Mouse (Mus musculus): Measurements from ENCODE around the gene Ddi2. TPM values are rescaled to one million over a fixed set of nuclear protein-coding genes. Genes with fewer than 3 reads are reported as not detected.

Ddi2 gene
- polyA plus RNA-seq, 1 experiment from 2014 or later = 13.2 TPM

- Histone ChIP-seq H3K9me3 (no peaks in the 10 kb centered on the region), H3K27me3 (replicated peaks) (no peaks in the 10 kb centered on the region), H3K4me1 (peaks cover 34% of the 10 kb centered on the region), H3K4me2 (no peak overlapping the region), H3K4me3 (no peak overlapping the region), H3K36me3 (peaks cover 80% of the 10 kb centered on the region), H3K9ac (no peak overlapping the region), H3K27ac (replicated peaks) (no peak overlapping the region)
- ATAC-seq (ENCODE audit: extremely low read depth, insufficient number of reproducible peaks, low FRiP score, low TSS enrichment) = no peak
- 71% methylated on average over 11 of the region's 11 CpGs for WGBS
These were observed 83.7 kb downstream of the Ddi2 start for GRCm38 (mm10) chr4:141639474-141639873.

- Histone ChIP-seq H3K9me3 (no peaks in the 10 kb centered on the region), H3K36me3 (peaks cover 97% of the 10 kb centered on the region), H3K4me2 (no peak overlapping the region), H3K27me3 (replicated peaks) (no peaks in the 10 kb centered on the region), H3K27ac (replicated peaks) (no peak overlapping the region), H3K4me3 (no peak overlapping the region), H3K9ac (no peak overlapping the region), H3K4me1 (peaks cover 9% of the 10 kb centered on the region)
- WGBS = 92% methylated on average over 5 of the region's 5 CpGs
- no peak for ATAC-seq (ENCODE audit: extremely low read depth, insufficient number of reproducible peaks, low FRiP score, low TSS enrichment)
These were observed 86.5 kb downstream of the Ddi2 start for GRCm38 (mm10) chr4:141636693-141637092.

- no peak overlapping the region for H3K9ac ChIP-seq
- no peak for ATAC-seq (ENCODE audit: extremely low read depth, insufficient number of reproducible peaks, low FRiP score, low TSS enrichment)
- peaks cover 5% of the 10 kb centered on the region; the same call in 1 of the 2 replicates for H3K4me1 ChIP-seq
- no peak overlapping the region for H3K4me3 ChIP-seq
- H3K27ac ChIP-seq (replicated peaks) = no peak overlapping the region
- no peaks in the 10 kb centered on the region for H3K9me3 ChIP-seq
- no peak overlapping the region for H3K4me2 ChIP-seq
- H3K36me3 ChIP-seq = peaks cover 97% of the 10 kb centered on the region
- WGBS = 78% methylated on average over 9 of the region's 9 CpGs
- no peaks in the 10 kb centered on the region for H3K27me3 ChIP-seq (replicated peaks)
These were observed 87.2 kb downstream of the Ddi2 start for GRCm38 (mm10) chr4:141635991-141636390.

- no peak for ATAC-seq (ENCODE audit: extremely low read depth, insufficient number of reproducible peaks, low FRiP score, low TSS enrichment)
- WGBS = 82% methylated on average over 21 of the region's 21 CpGs
- H3K36me3 ChIP-seq = peaks cover 99% of the 10 kb centered on the region
These were observed 90.9 kb downstream of the Ddi2 start for GRCm38 (mm10) chr4:141632111-141632873.

GRCm38 (mm10) chr4:141631250-141631649 is 92.0 kb downstream of the Ddi2 start:
- peaks cover 99% of the 10 kb centered on the region for H3K36me3 ChIP-seq
- 91% methylated on average over 20 of the region's 20 CpGs for WGBS

More at GRCm38 (mm10) chr4:141632111-141632873, 90.9 kb downstream of the Ddi2 start:
- no peaks in the 10 kb centered on the region for H3K27me3 ChIP-seq (replicated peaks)
- peaks cover 15% of the 10 kb centered on the region for H3K4me1 ChIP-seq
- no peak overlapping the region for H3K9ac ChIP-seq
- no peak overlapping the region for H3K4me2 ChIP-seq
- no peaks in the 10 kb centered on the region for H3K9me3 ChIP-seq
- no peak overlapping the region for H3K4me3 ChIP-seq
- H3K27ac ChIP-seq (replicated peaks) = no peak overlapping the region

GRCm38 (mm10) chr4:141630021-141630420 is 93.2 kb downstream of the Ddi2 start:
- H3K9me3 ChIP-seq = no peaks in the 10 kb centered on the region
- no peak overlapping the region for H3K4me3 ChIP-seq
- H3K4me1 ChIP-seq = peaks cover 15% of the 10 kb centered on the region
- 86% methylated on average over 11 of the region's 11 CpGs for WGBS
- ATAC-seq (ENCODE audit: extremely low read depth, insufficient number of reproducible peaks, low FRiP score, low TSS enrichment) = no peak
- no peak overlapping the region for H3K4me2 ChIP-seq
- no peaks in the 10 kb centered on the region for H3K27me3 ChIP-seq (replicated peaks)
- no peak overlapping the region for H3K9ac ChIP-seq
- peaks cover 99% of the 10 kb centered on the region for H3K36me3 ChIP-seq
- H3K27ac ChIP-seq (replicated peaks) = no peak overlapping the region

More at GRCm38 (mm10) chr4:141631250-141631649, 92.0 kb downstream of the Ddi2 start:
- no peaks in the 10 kb centered on the region for H3K27me3 ChIP-seq (replicated peaks)
- no peak overlapping the region for H3K9ac ChIP-seq
- no peak overlapping the region for H3K4me2 ChIP-seq
- peaks cover 15% of the 10 kb centered on the region for H3K4me1 ChIP-seq
- no peak overlapping the region for H3K27ac ChIP-seq (replicated peaks)
- no peak for ATAC-seq (ENCODE audit: extremely low read depth, insufficient number of reproducible peaks, low FRiP score, low TSS enrichment)
- no peaks in the 10 kb centered on the region for H3K9me3 ChIP-seq
- no peak overlapping the region for H3K4me3 ChIP-seq

GRCm38 (mm10) chr4:141628661-141629060 is 94.6 kb downstream of the Ddi2 start:
- H3K4me2 ChIP-seq = no peak overlapping the region
- no peak overlapping the region; the same call in 1 of the 2 replicates for H3K9ac ChIP-seq
- peaks cover 97% of the 10 kb centered on the region for H3K36me3 ChIP-seq
- H3K4me3 ChIP-seq = no peak overlapping the region
- 68% methylated on average over 14 of the region's 14 CpGs for WGBS
- no peaks in the 10 kb centered on the region for H3K9me3 ChIP-seq
- peaks cover 18% of the 10 kb centered on the region for H3K4me1 ChIP-seq
- no peak for ATAC-seq (ENCODE audit: extremely low read depth, insufficient number of reproducible peaks, low FRiP score, low TSS enrichment)
- H3K27me3 ChIP-seq (replicated peaks) = no peaks in the 10 kb centered on the region
- no peak overlapping the region for H3K27ac ChIP-seq (replicated peaks)

Other genes with a start within 250 kb of the Ddi2 start
- gene Spen, start 184.8 kb downstream of the Ddi2 start, polyA plus RNA-seq (2015; fragmentation: Nextera tagmentation; extraction: Ambion mirVana) = 5.1 and 6.6 TPM in 2 replicates
- 55.3 and 55.9 TPM in 2 replicates for gene Fblim1, start 117.3 kb downstream of the Ddi2 start, polyA plus RNA-seq (2015; fragmentation: Nextera tagmentation; extraction: Ambion mirVana)
- 0.44 and 0.62 TPM in 2 replicates for gene Tmem82, start 104.8 kb downstream of the Ddi2 start, polyA plus RNA-seq (2015; fragmentation: Nextera tagmentation; extraction: Ambion mirVana)
- gene Slc25a34, start 99.6 kb downstream of the Ddi2 start, polyA plus RNA-seq (2015; fragmentation: Nextera tagmentation; extraction: Ambion mirVana) = 0.37 and 0.49 TPM in 2 replicates
- 4.9 and 5.1 TPM in 2 replicates for gene Plekhm2, start 58.5 kb downstream of the Ddi2 start, polyA plus RNA-seq (2015; fragmentation: Nextera tagmentation; extraction: Ambion mirVana)
- 0.43 and 0.96 TPM in 2 replicates for gene Rsc1a1, start 37.8 kb downstream of the Ddi2 start, polyA plus RNA-seq (2015; fragmentation: Nextera tagmentation; extraction: Ambion mirVana)
- gene Agmat, start 23.3 kb upstream of the Ddi2 start, polyA plus RNA-seq (2015; fragmentation: Nextera tagmentation; extraction: Ambion mirVana) = 1.0 and 1.9 TPM in 2 replicates
- gene Dnajc16, start 67.5 kb upstream of the Ddi2 start, polyA plus RNA-seq (2015; fragmentation: Nextera tagmentation; extraction: Ambion mirVana) = 4.0 and 4.2 TPM in 2 replicates
- 14.3 and 15.5 TPM in 2 replicates for gene Casp9, start 70.2 kb upstream of the Ddi2 start, polyA plus RNA-seq (2015; fragmentation: Nextera tagmentation; extraction: Ambion mirVana)
- gene Cela2a, start 102.7 kb upstream of the Ddi2 start, polyA plus RNA-seq (2015; fragmentation: Nextera tagmentation; extraction: Ambion mirVana) = not detected in 2 replicates
- not detected in 2 replicates for gene Ctrc, start 122.9 kb upstream of the Ddi2 start, polyA plus RNA-seq (2015; fragmentation: Nextera tagmentation; extraction: Ambion mirVana)
- 79.6 and 80.3 TPM in 2 replicates for gene Efhd2, start 151.5 kb upstream of the Ddi2 start, polyA plus RNA-seq (2015; fragmentation: Nextera tagmentation; extraction: Ambion mirVana)